Mouse (Mus musculus) colon, adult 2 months (tissue): ENCODE measurements around the gene Igf2bp2. TPM values are rescaled to one million over a fixed set of nuclear protein-coding genes. Genes with fewer than 3 reads are reported as not detected.

ENCODE experiments used
- polyA plus RNA-seq: library from polyadenylated mRNA; depleted of rRNA; stranded (reverse); fragments of >200 nt; gene quantifications from 2 replicates; pipeline ENCODE4 v1.2.3, GENCODE M21; 2012; rRNA removed

Igf2bp2 gene
- 7.9 and 8.0 TPM in 2 replicates for polyA plus RNA-seq

DNA sequence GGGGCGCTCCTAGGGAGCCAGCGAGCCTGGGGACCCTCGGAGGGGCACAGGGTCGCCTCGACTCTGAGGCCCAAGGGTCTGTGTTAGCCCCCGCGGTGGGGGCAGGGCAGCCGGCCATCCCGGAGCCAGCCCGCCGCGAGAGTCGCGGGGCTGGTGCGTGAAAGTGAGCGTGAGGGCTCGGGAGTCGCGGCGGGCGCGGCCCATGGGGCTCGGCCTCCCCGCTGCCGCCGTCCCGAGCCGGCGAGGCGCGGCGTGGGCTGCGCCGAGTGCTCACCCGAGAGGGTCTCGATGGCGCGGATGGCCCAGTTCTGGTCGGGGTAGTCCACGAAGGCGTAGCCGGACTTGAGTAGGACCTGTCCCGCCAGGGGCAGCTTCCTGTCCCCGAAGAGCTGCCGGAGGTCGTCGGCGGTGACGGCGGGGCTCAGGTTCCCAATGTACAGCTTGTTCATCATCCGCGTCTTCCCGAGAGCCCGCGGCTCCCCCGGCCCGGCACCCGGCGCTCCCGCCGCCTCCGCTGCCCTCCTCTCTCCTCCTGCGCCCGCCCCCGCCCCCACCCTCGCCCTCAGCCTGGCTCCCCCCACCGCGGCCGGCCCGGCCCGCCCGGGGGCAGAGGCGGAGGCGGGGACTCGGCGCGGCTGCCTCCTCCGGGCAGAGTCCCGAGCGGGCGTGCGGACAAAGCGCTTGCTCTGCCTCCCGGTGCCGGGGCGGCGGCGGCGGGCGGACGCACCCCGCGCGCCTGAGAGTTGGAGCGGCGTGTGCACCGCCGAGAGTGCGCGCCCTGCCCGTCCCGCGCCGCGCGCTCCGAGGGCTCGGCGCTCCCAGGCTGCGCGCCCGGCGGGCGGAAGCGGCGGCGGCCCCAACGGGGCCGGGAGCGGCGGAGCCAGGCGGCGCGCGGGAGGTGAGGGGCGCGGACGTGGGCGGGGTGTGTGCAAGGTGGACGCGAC is at the start of gene Igf2bp2:
Gene Igf2bp2 (minus strand): TSS at position 788 of the 944 bp plus-strand sequence.

DNA sequence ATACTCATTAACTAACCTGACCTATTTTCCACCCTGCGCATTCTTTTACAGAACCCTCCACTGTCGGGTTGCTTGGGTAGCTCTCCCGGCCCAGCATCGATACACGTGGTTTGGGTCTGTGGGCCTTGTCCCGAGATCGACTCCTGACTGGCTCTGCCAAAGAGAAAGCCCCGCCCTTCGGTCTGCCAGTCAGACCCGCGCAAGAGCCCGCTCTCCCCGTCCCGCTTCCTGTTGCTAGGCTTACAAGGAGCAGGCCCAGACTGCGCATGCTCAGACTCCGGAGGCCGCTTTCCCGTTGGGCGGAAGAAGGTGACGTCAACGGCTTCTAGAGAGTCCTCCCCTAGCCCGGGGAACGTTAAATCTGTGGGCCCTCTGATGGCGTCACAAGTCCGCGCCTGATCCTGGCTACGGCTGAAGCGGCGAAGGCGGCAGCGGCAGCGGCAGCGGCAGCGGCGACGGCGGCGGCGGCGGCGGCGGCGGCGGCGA is 154.0 kb downstream of the Igf2bp2 start, which contains the start of gene Senp2:
Gene Senp2 (plus strand): TSS at position 386 of the 486 bp plus-strand sequence.

Other genes with a start within 250 kb of the Igf2bp2 start
- 18.7 and 23.5 TPM in 2 replicates for gene Tmem41a, start 215.7 kb downstream of the Igf2bp2 start, polyA plus RNA-seq
- 25.3 and 26.7 TPM in 2 replicates for gene Liph, start 167.6 kb downstream of the Igf2bp2 start, polyA plus RNA-seq
- 4.5 and 5.0 TPM in 2 replicates for gene Senp2, start 153.8 kb downstream of the Igf2bp2 start, polyA plus RNA-seq
- gene Tra2b, start 102.7 kb upstream of the Igf2bp2 start, polyA plus RNA-seq, result 13.9 and 14.8 TPM in 2 replicates